Mouse (Mus musculus) embryo, embryonic 11.5 days (tissue): ENCODE measurements around the gene Asns.

Source experiments
- DNase-seq: peaks from one replicate; pipeline ENCODE4 v3.0.0-alpha.2; 2012; ENCODE audit warnings: low read depth, low spot score

Asns gene

GRCm38 (mm10) chr6:7692884-7693585 is at the start of gene Asns:
TSS of gene Asns (minus strand) at chr6:7693254.
- peak; percentile 75 for DNase-seq

DNA sequence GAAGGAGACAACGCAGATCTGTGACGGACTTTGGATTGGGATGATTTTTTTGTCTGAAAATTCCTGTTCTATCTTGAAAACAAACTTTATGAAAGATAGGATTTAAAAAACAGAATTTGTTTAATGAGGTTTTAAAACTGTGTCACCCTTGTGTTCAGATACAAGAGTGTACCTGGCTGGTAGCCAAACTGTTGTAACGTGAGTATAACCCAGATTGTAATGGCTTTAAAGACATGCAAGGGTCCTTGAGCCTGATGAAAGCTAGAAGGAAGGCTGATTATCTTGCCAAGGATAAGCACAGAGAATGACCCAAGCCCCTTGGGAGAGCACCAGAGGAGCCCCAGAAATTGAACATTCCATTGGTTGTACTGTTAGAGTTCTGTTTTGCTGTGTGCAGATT is 48.7 kb upstream of the Asns start:
- DNase-seq, result no peak

DNA sequence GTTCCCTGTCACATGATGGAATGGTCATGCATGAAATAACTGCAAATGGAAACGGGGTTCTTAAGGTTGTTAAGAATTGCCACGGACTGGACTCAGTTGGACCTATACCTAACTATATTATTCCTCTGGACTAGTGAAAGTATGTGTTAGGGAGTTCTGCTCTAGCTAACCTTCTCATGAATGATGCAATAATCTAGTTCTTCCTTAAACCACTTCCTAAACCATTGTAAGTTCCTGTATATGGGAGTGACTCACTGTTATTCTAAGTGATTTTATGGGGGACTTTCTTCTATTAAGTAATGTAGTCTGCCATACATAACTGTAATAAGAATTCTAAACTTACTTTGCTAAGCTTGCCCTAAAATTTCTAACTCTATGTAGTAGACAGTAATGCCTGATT is 44.8 kb upstream of the Asns start:
- no peak for DNase-seq

- peak; percentile 82 for DNase-seq
These were observed 40.0 kb upstream of the Asns start for GRCm38 (mm10) chr6:7732754-7733708.

DNA sequence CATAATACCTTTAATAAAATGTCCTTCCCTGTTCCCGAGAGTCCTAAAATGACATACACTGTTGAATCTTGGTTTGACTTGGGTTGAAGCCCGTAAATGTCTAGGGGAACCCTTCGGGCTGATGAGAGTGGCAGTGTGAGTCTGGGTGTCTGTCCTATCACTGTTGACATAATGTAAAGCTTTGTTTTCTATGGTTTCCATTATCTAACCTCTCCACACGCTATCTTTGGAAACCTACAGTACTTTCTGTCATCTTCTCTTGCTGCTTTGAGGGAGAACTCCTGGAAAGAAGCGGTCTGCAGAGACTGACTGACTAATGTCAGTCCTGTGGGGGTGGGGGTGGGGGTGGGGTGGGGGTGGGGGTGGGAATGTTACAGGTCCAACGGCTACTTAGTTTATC is 39.0 kb upstream of the Asns start:
- no peak for DNase-seq

DNA sequence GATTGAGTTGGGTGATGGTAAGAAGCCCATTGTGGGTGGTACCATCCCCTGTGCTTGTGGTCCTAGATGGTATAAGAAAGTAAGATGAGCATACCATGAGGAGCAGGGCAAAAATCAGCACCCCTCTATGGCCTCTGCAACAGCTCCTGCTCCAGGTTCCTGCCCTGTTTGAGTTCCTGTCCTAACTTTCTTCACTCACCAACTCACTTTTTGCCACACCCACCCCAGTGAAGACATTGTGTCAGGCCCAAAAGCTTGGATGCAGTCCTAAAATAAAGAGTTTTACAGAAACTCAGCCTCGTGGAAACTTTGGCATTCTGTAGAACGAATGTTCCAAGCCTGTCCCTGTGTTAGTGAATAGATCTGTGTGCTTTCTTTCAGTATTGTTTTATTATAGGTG is 36.1 kb upstream of the Asns start:
- no peak for DNase-seq

GRCm38 (mm10) chr6:7728241-7728640 is 35.2 kb upstream of the Asns start:
- no peak for DNase-seq

- DNase-seq, result no peak
These were observed 23.2 kb upstream of the Asns start for GRCm38 (mm10) chr6:7716236-7716635.

DNA sequence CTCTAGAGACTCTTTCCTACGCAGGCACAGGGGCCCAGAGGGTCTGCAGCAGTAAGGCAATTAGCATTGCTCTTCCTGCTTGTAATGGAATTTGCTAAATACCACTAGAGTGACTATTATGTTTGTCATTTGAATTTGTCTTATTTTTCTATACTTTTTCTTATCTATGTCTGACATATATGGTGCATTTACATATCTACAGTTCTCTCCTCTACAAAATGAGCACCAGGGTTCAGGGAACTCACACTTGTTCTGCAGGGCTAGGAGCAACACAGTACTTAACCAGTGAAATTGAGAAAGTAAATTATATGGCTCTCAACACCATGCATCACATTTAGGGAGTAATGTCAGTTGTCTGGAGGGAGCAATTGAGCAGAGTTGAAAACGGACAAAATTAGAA is 21.2 kb upstream of the Asns start:
- DNase-seq, result no peak

GRCm38 (mm10) chr6:7711837-7712330 is 18.8 kb upstream of the Asns start:
- DNase-seq, result no peak

DNA sequence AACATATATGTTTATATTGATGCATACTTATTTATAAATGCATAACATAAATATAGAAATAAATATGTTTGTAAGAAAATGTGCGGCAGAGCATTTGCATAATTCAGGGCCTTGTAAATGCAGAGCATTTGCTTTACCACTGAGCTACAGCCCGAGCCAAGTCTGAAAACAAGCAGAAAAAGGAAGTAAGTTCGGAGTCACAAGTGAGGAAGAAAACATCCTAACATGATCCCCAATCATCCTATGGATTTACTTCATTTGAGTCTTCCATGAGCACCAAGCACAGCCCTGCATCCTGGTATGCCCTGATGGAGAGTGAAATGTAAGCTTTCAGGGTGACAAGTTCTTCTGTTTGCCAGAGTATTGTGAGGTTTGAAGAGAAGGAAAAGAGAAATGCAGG is 15.2 kb upstream of the Asns start:
- no peak for DNase-seq

GRCm38 (mm10) chr6:7706796-7707195 is 13.7 kb upstream of the Asns start:
- DNase-seq, result no peak

DNA sequence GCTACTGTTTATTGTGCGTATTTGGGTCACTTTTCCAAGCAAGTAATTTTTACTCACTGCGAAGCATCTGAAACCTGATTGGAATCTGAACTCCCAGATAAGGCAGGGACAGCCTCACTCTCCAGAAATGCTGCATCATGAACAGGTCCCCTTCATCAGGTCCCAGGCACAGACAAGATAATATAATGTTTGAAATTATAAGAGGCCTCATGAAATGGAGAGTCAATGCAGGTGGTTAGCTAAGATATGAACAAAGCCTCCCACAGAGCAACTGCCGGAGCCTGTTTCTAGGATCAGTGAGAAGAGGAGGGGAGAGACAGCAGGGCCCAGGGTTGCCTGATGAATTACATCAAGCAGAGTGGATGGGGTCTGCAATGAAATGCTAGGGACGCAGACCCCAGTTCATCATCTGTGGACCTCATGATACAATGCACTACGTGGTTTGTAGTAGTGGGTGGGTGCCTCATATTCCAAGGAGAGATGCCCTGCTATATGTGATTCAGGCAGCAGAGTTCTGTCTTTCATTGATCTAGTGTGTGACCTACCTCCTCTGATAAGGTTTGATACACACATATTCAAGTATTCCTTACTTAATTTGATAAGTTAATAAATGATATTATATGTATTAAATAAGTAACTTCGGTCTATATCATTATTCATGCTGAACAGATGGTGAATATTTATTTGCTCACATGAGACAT is 5.1 kb upstream of the Asns start:
- no peak for DNase-seq

DNA sequence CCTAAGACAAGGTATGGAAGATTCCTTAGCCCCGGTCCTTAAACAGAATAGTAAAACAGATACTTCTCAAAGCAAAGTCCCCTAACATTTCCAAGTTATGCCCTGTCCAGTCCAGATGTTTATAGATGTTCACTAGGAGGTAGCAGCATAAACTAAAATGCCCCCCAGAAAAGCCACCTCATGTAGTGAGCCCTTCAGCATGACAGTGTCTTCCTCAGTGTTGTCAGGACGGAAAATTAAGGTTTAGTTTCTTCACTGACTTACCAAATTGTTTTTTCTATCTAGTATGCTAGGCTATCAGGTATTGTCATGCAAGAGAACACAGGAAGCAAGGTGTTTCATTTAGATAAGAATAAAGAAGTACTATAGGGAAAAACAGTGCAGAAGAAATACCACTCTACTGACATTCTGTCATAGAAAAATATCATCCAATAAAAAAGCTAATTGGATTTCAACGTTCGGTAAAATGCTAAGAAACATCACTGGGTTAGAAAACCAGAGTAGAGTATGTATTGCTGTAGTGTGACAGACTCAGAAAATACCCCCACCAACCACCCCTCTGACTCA is 4.1 kb upstream of the Asns start:
- no peak for DNase-seq

- no peak for DNase-seq
These were observed 3.6 kb upstream of the Asns start for GRCm38 (mm10) chr6:7696641-7697040.

- DNase-seq, result no peak
These were observed 2.8 kb upstream of the Asns start for GRCm38 (mm10) chr6:7695901-7696300.

GRCm38 (mm10) chr6:7693666-7694065 is 612 bp upstream of the Asns start:
- no peak for DNase-seq

GRCm38 (mm10) chr6:7692451-7692850 is 603 bp downstream of the Asns start:
- peak; percentile 30 for DNase-seq

GRCm38 (mm10) chr6:7692037-7692436 is 1.0 kb downstream of the Asns start:
- DNase-seq, result no peak

DNA sequence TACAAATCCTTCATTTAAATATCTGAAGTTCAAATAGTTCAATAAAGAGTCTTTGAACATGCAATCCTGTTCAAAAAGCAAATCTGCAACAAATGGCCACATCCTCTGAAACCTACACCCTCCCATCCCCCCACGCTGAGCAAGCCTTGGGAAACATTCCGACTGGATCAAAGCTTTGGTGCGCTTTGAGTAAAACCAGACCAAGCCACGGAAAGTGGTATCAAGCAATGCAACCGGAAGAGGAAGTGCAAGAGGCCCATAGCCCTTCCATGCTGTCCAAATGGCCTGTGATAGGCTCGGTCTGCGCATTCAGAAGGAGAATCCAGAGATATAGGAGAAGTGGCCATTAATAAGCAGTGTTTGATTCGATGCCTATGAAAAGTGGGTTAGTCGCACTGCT is 2.6 kb downstream of the Asns start:
- no peak for DNase-seq

- DNase-seq, result no peak
These were observed 3.9 kb downstream of the Asns start for GRCm38 (mm10) chr6:7689180-7689579.

DNA sequence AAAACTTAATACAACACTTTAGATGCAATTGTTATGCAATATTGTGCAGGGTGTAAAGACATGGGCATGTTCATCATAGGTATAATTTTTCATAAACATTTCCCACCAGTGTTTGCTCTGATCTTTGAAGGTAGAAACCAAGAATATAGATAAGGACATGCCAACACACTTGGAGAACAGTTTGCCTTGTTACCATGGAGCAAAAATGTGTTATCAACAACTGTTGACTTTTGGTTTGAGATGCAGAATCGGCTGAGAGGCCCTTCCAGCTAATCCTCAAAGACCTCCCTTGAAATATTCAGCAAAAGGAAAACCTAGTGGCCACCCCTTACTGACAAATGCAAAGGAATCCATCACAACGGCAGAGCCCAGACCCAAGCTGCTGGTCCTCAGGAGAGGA is 7.0 kb downstream of the Asns start:
- DNase-seq, result no peak
